Mouse (Mus musculus): ENCODE data around the gene Slc25a44.

GRCm38 (mm10) chr3:88411681-88412080 is 13.3 kb downstream of the Slc25a44 start:
- TF ChIP-seq CTCF (IDR thresholded peaks at IDR 0.05; ENCODE audit: insufficient read depth, low read depth, low read length) (no peak), POLR2A (IDR thresholded peaks at IDR 0.05; ENCODE audit: insufficient read depth, low read depth, low read length) (no peak)

All from olfactory bulb, adult 2 months (tissue).